Mouse (Mus musculus) intestine, embryonic 16.5 days (tissue): ENCODE measurements around the gene Prkar1b. TPM values are rescaled to one million over a fixed set of nuclear protein-coding genes. Genes with fewer than 3 reads are reported as not detected.
A peak's percentile ranks its signal among the peaks of the same experiment; 100 is the strongest.

Source experiments
- ATAC-seq: fragments of 200-750 bp; cut with Nextera tagmentation; 2 replicates; pipeline ENCODE4 v1.8.0; 2017; ENCODE audit warnings: moderate TSS enrichment, moderate library complexity
- H3K27ac ChIP-seq: fragments of 300-500 bp; sonication (generic); 2 replicates; pipeline ENCODE4 v1.5.1; 2014; ENCODE audit warnings: mild to moderate bottlenecking, low read length
- H3K27me3 ChIP-seq: fragments of 300-500 bp; sonication (generic); replicated peaks from 2 replicates; pipeline ENCODE4 v1.6.1; 2014; ENCODE audit warnings: low read length, control low read depth, mixed read lengths; ENCODE audit not compliant: control insufficient read depth, insufficient read depth
- H3K36me3 ChIP-seq: fragments of 300-500 bp; sonication (generic); 2 replicates; pipeline ENCODE4 v1.6.1; 2014; ENCODE audit warnings: low read length, control low read depth; ENCODE audit not compliant: control insufficient read depth, insufficient read depth
- H3K4me1 ChIP-seq: fragments of 300-500 bp; sonication (generic); 2 replicates; pipeline ENCODE4 v1.6.1; 2014; ENCODE audit warnings: low read length, control low read depth, mixed read lengths; ENCODE audit not compliant: control insufficient read depth, insufficient read depth
- H3K4me2 ChIP-seq: fragments of 300-500 bp; sonication (generic); 2 replicates; pipeline ENCODE4 v1.6.1; 2014; ENCODE audit warnings: low read depth, low read length, control low read depth
- H3K4me3 ChIP-seq: fragments of 300-500 bp; sonication (generic); 2 replicates; pipeline ENCODE4 v1.5.1; 2014; ENCODE audit warnings: mild to moderate bottlenecking, low read length
- H3K9ac ChIP-seq: fragments of 300-500 bp; sonication (generic); 2 replicates; pipeline ENCODE4 v1.6.1; 2014; ENCODE audit warnings: low read depth, low read length
- H3K9me3 ChIP-seq: fragments of 300-500 bp; sonication (generic); 2 replicates; pipeline ENCODE4 v1.6.1; 2016; ENCODE audit warnings: low read length, control low read depth; ENCODE audit not compliant: control insufficient read depth
- WGBS: fragments of 180-500 bp; shearing (Covaris S2); extraction: QIAGEN DNeasy Blood & Tissue Kit; methylation state at CpG from one replicate; pipeline ENCODE4 v1.1.7; 2014; 5-methylcytosine and 5-hydroxymethylcytosine counted together
- polyA plus RNA-seq: library from polyadenylated mRNA; unstranded; fragments of >200 nt; fragmentation: Nextera tagmentation; extraction: Ambion mirVana; gene quantifications from 2 replicates; pipeline ENCODE4 v1.2.1, GENCODE M21; 2015

Gene Prkar1b
- polyA plus RNA-seq, 1 experiment from 2014 or later: 23.6 TPM

- peak overlapping the region; percentile 52; the same call in 1 of the 2 replicates for H3K27ac ChIP-seq
- no peak overlapping the region for H3K4me2 ChIP-seq
- 39% methylated on average over 4 of the region's 4 CpGs for WGBS
- no peaks in the 10 kb centered on the region for H3K36me3 ChIP-seq
- H3K4me3 ChIP-seq: no peak overlapping the region
- no peak for ATAC-seq
- H3K9ac ChIP-seq: no peak overlapping the region
- H3K27me3 ChIP-seq: no peaks in the 10 kb centered on the region
- peaks cover 2% of the 10 kb centered on the region; the same call in 1 of the 2 replicates for H3K9me3 ChIP-seq
- peaks cover 40% of the 10 kb centered on the region for H3K4me1 ChIP-seq
These were observed 71.7 kb downstream of the Prkar1b start for GRCm38 (mm10) chr5:139078156-139078462.

GRCm38 (mm10) chr5:139077311-139078155, 72.3 kb downstream of the Prkar1b start:
- H3K9ac ChIP-seq: peak overlapping the region; percentile 8; the same call in 1 of the 2 replicates
- ATAC-seq: no peak
- H3K27me3 ChIP-seq: no peaks in the 10 kb centered on the region
- H3K4me2 ChIP-seq: no peak overlapping the region
- peaks cover 42% of the 10 kb centered on the region for H3K4me1 ChIP-seq
- H3K9me3 ChIP-seq: peaks cover 2% of the 10 kb centered on the region; the same call in 1 of the 2 replicates
- no peak overlapping the region for H3K4me3 ChIP-seq
- H3K36me3 ChIP-seq: no peaks in the 10 kb centered on the region
- peak overlapping the region; percentile 52 for H3K27ac ChIP-seq
- WGBS: 39% methylated on average over 11 of the region's 11 CpGs

- peaks cover 37% of the 10 kb centered on the region for H3K4me1 ChIP-seq
These were observed 73.4 kb downstream of the Prkar1b start for GRCm38 (mm10) chr5:139076450-139076849.

GRCm38 (mm10) chr5:139075791-139076190, 74.0 kb downstream of the Prkar1b start:
- no peak overlapping the region for H3K4me3 ChIP-seq
- H3K4me2 ChIP-seq: no peak overlapping the region
- H3K9me3 ChIP-seq: peaks cover 2% of the 10 kb centered on the region; the same call in 1 of the 2 replicates
- ATAC-seq: no peak
- peaks cover 34% of the 10 kb centered on the region for H3K4me1 ChIP-seq
- H3K27me3 ChIP-seq: no peaks in the 10 kb centered on the region
- no peaks in the 10 kb centered on the region for H3K36me3 ChIP-seq
- no peak overlapping the region for H3K27ac ChIP-seq
- WGBS: 36% methylated on average over 9 of the region's 9 CpGs
- H3K9ac ChIP-seq: no peak overlapping the region

More at GRCm38 (mm10) chr5:139076450-139076849, 73.4 kb downstream of the Prkar1b start:
- no peak for ATAC-seq
- Histone ChIP-seq H3K27me3 (no peaks in the 10 kb centered on the region), H3K36me3 (no peaks in the 10 kb centered on the region), H3K9ac (no peak overlapping the region), H3K4me3 (no peak overlapping the region), H3K9me3 (peaks cover 2% of the 10 kb centered on the region; the same call in 1 of the 2 replicates), H3K4me2 (no peak overlapping the region), H3K27ac (peak overlapping the region; percentile 52; the same call in 1 of the 2 replicates)
- WGBS: 70% methylated on average over 7 of the region's 7 CpGs

- 40% methylated on average over 3 of the region's 3 CpGs for WGBS
These were observed 74.7 kb downstream of the Prkar1b start for GRCm38 (mm10) chr5:139075125-139075524.

GRCm38 (mm10) chr5:139073977-139074376, 75.8 kb downstream of the Prkar1b start:
- H3K36me3 ChIP-seq: no peaks in the 10 kb centered on the region
- H3K9me3 ChIP-seq: no peaks in the 10 kb centered on the region
- peak; percentile 88 for ATAC-seq
- no peak overlapping the region for H3K4me2 ChIP-seq
- no peak overlapping the region for H3K4me3 ChIP-seq
- H3K27me3 ChIP-seq: no peaks in the 10 kb centered on the region
- 47% methylated on average over 7 of the region's 7 CpGs for WGBS
- no peak overlapping the region for H3K9ac ChIP-seq
- peaks cover 34% of the 10 kb centered on the region for H3K4me1 ChIP-seq
- peak overlapping the region; percentile 56; the same call in 1 of the 2 replicates for H3K27ac ChIP-seq

More at GRCm38 (mm10) chr5:139075125-139075524, 74.7 kb downstream of the Prkar1b start:
- no peaks in the 10 kb centered on the region for H3K27me3 ChIP-seq
- H3K4me1 ChIP-seq: peaks cover 34% of the 10 kb centered on the region
- H3K4me3 ChIP-seq: no peak overlapping the region
- ATAC-seq: peak; percentile 49
- no peaks in the 10 kb centered on the region for H3K36me3 ChIP-seq
- no peak overlapping the region for H3K9ac ChIP-seq
- H3K27ac ChIP-seq: no peak overlapping the region
- peaks cover under 1% of the 10 kb centered on the region; the same call in 1 of the 2 replicates for H3K9me3 ChIP-seq
- no peak overlapping the region for H3K4me2 ChIP-seq

- Histone ChIP-seq H3K4me2 (no peak overlapping the region), H3K4me1 (peaks cover 32% of the 10 kb centered on the region), H3K9ac (no peak overlapping the region), H3K9me3 (no peaks in the 10 kb centered on the region), H3K4me3 (no peak overlapping the region), H3K27me3 (no peaks in the 10 kb centered on the region), H3K36me3 (no peaks in the 10 kb centered on the region), H3K27ac (no peak overlapping the region)
- no peak for ATAC-seq
- 75% methylated on average over 5 of the region's 5 CpGs for WGBS
These were observed 76.9 kb downstream of the Prkar1b start for GRCm38 (mm10) chr5:139072866-139073265.

- H3K36me3 ChIP-seq: no peaks in the 10 kb centered on the region
- H3K9me3 ChIP-seq: no peaks in the 10 kb centered on the region
- H3K4me3 ChIP-seq: no peak overlapping the region
- no peak overlapping the region for H3K27ac ChIP-seq
- H3K4me2 ChIP-seq: no peak overlapping the region
- 42% methylated on average over 7 of the region's 7 CpGs for WGBS
- H3K27me3 ChIP-seq: no peaks in the 10 kb centered on the region
- no peak for ATAC-seq
- no peak overlapping the region for H3K9ac ChIP-seq
- no peaks in the 10 kb centered on the region for H3K4me1 ChIP-seq
These were observed 82.8 kb downstream of the Prkar1b start for GRCm38 (mm10) chr5:139066861-139067614.

GRCm38 (mm10) chr5:139064611-139065010, 85.2 kb downstream of the Prkar1b start:
- no peaks in the 10 kb centered on the region for H3K4me1 ChIP-seq
- no peaks in the 10 kb centered on the region for H3K9me3 ChIP-seq
- no peak overlapping the region for H3K4me3 ChIP-seq
- H3K4me2 ChIP-seq: no peak overlapping the region
- 61% methylated on average over 5 of the region's 5 CpGs for WGBS
- H3K9ac ChIP-seq: no peak overlapping the region
- H3K36me3 ChIP-seq: no peaks in the 10 kb centered on the region
- H3K27ac ChIP-seq: no peak overlapping the region
- H3K27me3 ChIP-seq: no peaks in the 10 kb centered on the region
- no peak for ATAC-seq
